Mouse (Mus musculus): ENCODE measurements at regions not wholly inside any gene's neighbourhood (a gene's known extent, or its start where the extent isn't known, plus 50 kb on each side); places are given as distances from the start of the nearest gene placed in this dataset.
A peak's percentile ranks its signal among the peaks of the same experiment; 100 is the strongest.

- Histone ChIP-seq H3K27me3 (ENCODE audit: control insufficient read depth, insufficient read depth, low read length) (no peaks in the 10 kb centered on the region; the same call in 1 of the 2 replicates), H3K4me1 (replicated peaks; ENCODE audit: control insufficient read depth, insufficient read depth, low read length) (peaks cover 3% of the 10 kb centered on the region; the same call in 1 of the 2 replicates), H3K4me3 (ENCODE audit: low read depth, low read length) (no peak overlapping the region), H3K36me3 (ENCODE audit: control insufficient read depth, insufficient read depth, low read length) (no peaks in the 10 kb centered on the region), H3K9ac (ENCODE audit: low read length) (no peak overlapping the region), H3K27ac (ENCODE audit: low read depth, low read length) (no peak overlapping the region), H3K4me2 (ENCODE audit: low read depth, low read length, severe bottlenecking) (no peak overlapping the region), H3K9me3 (ENCODE audit: control insufficient read depth, low read length) (no peaks in the 10 kb centered on the region)
- WGBS, result 85% methylated on average over 5 of the region's 5 CpGs
- ATAC-seq (replicated peaks; ENCODE audit: low FRiP score), result no peak
- no peak for DNase-seq (ENCODE audit: low spot score)
Measured at GRCm38 (mm10) chr11:19767316-19767715, 156.9 kb upstream of the Spred2 start.

GRCm38 (mm10) chr11:19767871-19768270, 156.3 kb upstream of the Spred2 start:
- no peak for DNase-seq (ENCODE audit: low spot score)
- no peak overlapping the region for H3K4me2 ChIP-seq (ENCODE audit: low read depth, low read length, severe bottlenecking)
- H3K9ac ChIP-seq (ENCODE audit: low read length), result no peak overlapping the region
- no peak overlapping the region for H3K27ac ChIP-seq (ENCODE audit: low read depth, low read length)
- 89% methylated on average over 9 of the region's 9 CpGs for WGBS
- no peak for ATAC-seq (replicated peaks; ENCODE audit: low FRiP score)
- no peaks in the 10 kb centered on the region for H3K9me3 ChIP-seq (ENCODE audit: control insufficient read depth, low read length)
- no peaks in the 10 kb centered on the region for H3K27me3 ChIP-seq (ENCODE audit: control insufficient read depth, insufficient read depth, low read length)
- H3K4me3 ChIP-seq (ENCODE audit: low read depth, low read length), result no peak overlapping the region
- H3K4me1 ChIP-seq (replicated peaks; ENCODE audit: control insufficient read depth, insufficient read depth, low read length), result peaks cover 3% of the 10 kb centered on the region; the same call in 1 of the 2 replicates
- H3K36me3 ChIP-seq (ENCODE audit: control insufficient read depth, insufficient read depth, low read length), result no peaks in the 10 kb centered on the region

GRCm38 (mm10) chr11:19768962-19769361, 155.2 kb upstream of the Spred2 start:
- DNase-seq (ENCODE audit: low spot score) (no peak), ATAC-seq (replicated peaks; ENCODE audit: low FRiP score) (no peak)
- no peak overlapping the region for H3K4me3 ChIP-seq (ENCODE audit: low read depth, low read length)
- peaks cover 3% of the 10 kb centered on the region; the same call in 1 of the 2 replicates for H3K4me1 ChIP-seq (replicated peaks; ENCODE audit: control insufficient read depth, insufficient read depth, low read length)
- H3K4me2 ChIP-seq (ENCODE audit: low read depth, low read length, severe bottlenecking), result no peak overlapping the region
- no peak overlapping the region for H3K9ac ChIP-seq (ENCODE audit: low read length)
- no peaks in the 10 kb centered on the region for H3K36me3 ChIP-seq (ENCODE audit: control insufficient read depth, insufficient read depth, low read length)
- H3K9me3 ChIP-seq (ENCODE audit: control insufficient read depth, low read length), result no peaks in the 10 kb centered on the region
- WGBS, result 91% methylated on average over 1 of the region's 1 CpGs
- H3K27me3 ChIP-seq (ENCODE audit: control insufficient read depth, insufficient read depth, low read length), result no peaks in the 10 kb centered on the region
- H3K27ac ChIP-seq (ENCODE audit: low read depth, low read length), result no peak overlapping the region

GRCm38 (mm10) chr11:19774010-19774409, 150.2 kb upstream of the Spred2 start:
- 20% methylated on average over 9 of the region's 9 CpGs for WGBS
- DNase-seq (ENCODE audit: low spot score), result no peak

GRCm38 (mm10) chr11:19775741-19776140, 148.4 kb upstream of the Spred2 start:
- no peaks in the 10 kb centered on the region for H3K9me3 ChIP-seq (ENCODE audit: control insufficient read depth, low read length)
- DNase-seq (ENCODE audit: low spot score) (no peak), ATAC-seq (replicated peaks; ENCODE audit: low FRiP score) (no peak)
- H3K4me2 ChIP-seq (ENCODE audit: low read depth, low read length, severe bottlenecking), result no peak overlapping the region
- H3K4me3 ChIP-seq (ENCODE audit: low read depth, low read length), result no peak overlapping the region
- no peaks in the 10 kb centered on the region for H3K27me3 ChIP-seq (ENCODE audit: control insufficient read depth, insufficient read depth, low read length)
- no peak overlapping the region for H3K9ac ChIP-seq (ENCODE audit: low read length)
- H3K36me3 ChIP-seq (ENCODE audit: control insufficient read depth, insufficient read depth, low read length), result no peaks in the 10 kb centered on the region
- 91% methylated on average over 4 of the region's 4 CpGs for WGBS
- H3K4me1 ChIP-seq (replicated peaks; ENCODE audit: control insufficient read depth, insufficient read depth, low read length), result 0 out of 2 replicates have a peak, but pooled peaks cover 2% of the 10 kb centered on the region
- no peak overlapping the region for H3K27ac ChIP-seq (ENCODE audit: low read depth, low read length)

More at GRCm38 (mm10) chr11:19774010-19774409, 150.2 kb upstream of the Spred2 start:
- no peaks in the 10 kb centered on the region for H3K9me3 ChIP-seq (ENCODE audit: control insufficient read depth, low read length)
- no peak overlapping the region for H3K4me3 ChIP-seq (ENCODE audit: low read depth, low read length)
- no peaks in the 10 kb centered on the region for H3K27me3 ChIP-seq (ENCODE audit: control insufficient read depth, insufficient read depth, low read length)
- no peak overlapping the region for H3K27ac ChIP-seq (ENCODE audit: low read depth, low read length)
- peak; percentile 33; the same call in 1 of the 2 replicates for ATAC-seq (replicated peaks; ENCODE audit: low FRiP score)
- no peak overlapping the region for H3K9ac ChIP-seq (ENCODE audit: low read length)
- 0 out of 2 replicates have a peak, but pooled peaks cover 2% of the 10 kb centered on the region for H3K4me1 ChIP-seq (replicated peaks; ENCODE audit: control insufficient read depth, insufficient read depth, low read length)
- no peaks in the 10 kb centered on the region for H3K36me3 ChIP-seq (ENCODE audit: control insufficient read depth, insufficient read depth, low read length)
- H3K4me2 ChIP-seq (ENCODE audit: low read depth, low read length, severe bottlenecking), result no peak overlapping the region

GRCm38 (mm10) chr11:19776473-19777200, 147.5 kb upstream of the Spred2 start:
- Histone ChIP-seq H3K4me1 (replicated peaks; ENCODE audit: control insufficient read depth, insufficient read depth, low read length) (0 out of 2 replicates have a peak, but pooled peaks cover 2% of the 10 kb centered on the region), H3K36me3 (ENCODE audit: control insufficient read depth, insufficient read depth, low read length) (no peaks in the 10 kb centered on the region), H3K9me3 (ENCODE audit: control insufficient read depth, low read length) (no peaks in the 10 kb centered on the region), H3K27ac (ENCODE audit: low read depth, low read length) (no peak overlapping the region), H3K9ac (ENCODE audit: low read length) (no peak overlapping the region), H3K4me3 (ENCODE audit: low read depth, low read length) (no peak overlapping the region), H3K27me3 (ENCODE audit: control insufficient read depth, insufficient read depth, low read length) (no peaks in the 10 kb centered on the region), H3K4me2 (ENCODE audit: low read depth, low read length, severe bottlenecking) (no peak overlapping the region)
- no peak for DNase-seq (ENCODE audit: low spot score)
- ATAC-seq (replicated peaks; ENCODE audit: low FRiP score), result no peak
- WGBS, result 84% methylated on average over 9 of the region's 9 CpGs

GRCm38 (mm10) chr11:19778191-19778590, 146.0 kb upstream of the Spred2 start:
- no peak overlapping the region for H3K27ac ChIP-seq (ENCODE audit: low read depth, low read length)
- DNase-seq (ENCODE audit: low spot score), result no peak

GRCm38 (mm10) chr11:19785110-19785509, 139.1 kb upstream of the Spred2 start:
- no peaks in the 10 kb centered on the region for H3K36me3 ChIP-seq (ENCODE audit: control insufficient read depth, insufficient read depth, low read length)
- H3K4me2 ChIP-seq (ENCODE audit: low read depth, low read length, severe bottlenecking), result no peak overlapping the region
- H3K27me3 ChIP-seq (ENCODE audit: control insufficient read depth, insufficient read depth, low read length), result no peaks in the 10 kb centered on the region
- 57% methylated on average over 14 of the region's 14 CpGs for WGBS
- no peaks in the 10 kb centered on the region for H3K9me3 ChIP-seq (ENCODE audit: control insufficient read depth, low read length)
- no peak overlapping the region for H3K9ac ChIP-seq (ENCODE audit: low read length)
- DNase-seq (ENCODE audit: low spot score) (no peak), ATAC-seq (replicated peaks; ENCODE audit: low FRiP score) (no peak)
- H3K4me3 ChIP-seq (ENCODE audit: low read depth, low read length), result no peak overlapping the region
- H3K4me1 ChIP-seq (replicated peaks; ENCODE audit: control insufficient read depth, insufficient read depth, low read length), result no peaks in the 10 kb centered on the region
- H3K27ac ChIP-seq (ENCODE audit: low read depth, low read length), result no peak overlapping the region

More at GRCm38 (mm10) chr11:19778191-19778590, 146.0 kb upstream of the Spred2 start:
- Histone ChIP-seq H3K27me3 (ENCODE audit: control insufficient read depth, insufficient read depth, low read length) (no peaks in the 10 kb centered on the region), H3K4me2 (ENCODE audit: low read depth, low read length, severe bottlenecking) (no peak overlapping the region), H3K9ac (ENCODE audit: low read length) (no peak overlapping the region), H3K9me3 (ENCODE audit: control insufficient read depth, low read length) (no peaks in the 10 kb centered on the region), H3K36me3 (ENCODE audit: control insufficient read depth, insufficient read depth, low read length) (no peaks in the 10 kb centered on the region), H3K4me1 (replicated peaks; ENCODE audit: control insufficient read depth, insufficient read depth, low read length) (0 out of 2 replicates have a peak, but pooled peaks cover 2% of the 10 kb centered on the region), H3K4me3 (ENCODE audit: low read depth, low read length) (no peak overlapping the region)
- WGBS, result 96% methylated on average over 2 of the region's 2 CpGs
- ATAC-seq (replicated peaks; ENCODE audit: low FRiP score), result no peak
